Mouse (Mus musculus): ENCODE measurements around the gene Khsrp. TPM values are rescaled to one million over a fixed set of nuclear protein-coding genes. Genes with fewer than 3 reads are reported as not detected.
"Not testable (repeated sequence)": the region's sequence is repeated elsewhere in the genome, so short reads cannot be mapped to it uniquely, and the experiment has no call there.

Gene Khsrp
- polyA plus RNA-seq, 1 experiment from 2014 or later = 30.5 TPM

- Histone ChIP-seq H3K4me1 (peaks cover 32% of the 10 kb centered on the region), H3K4me2 (peak within 1 kb of the TSS; percentile 57), H3K27ac (peak within 1 kb of the TSS; percentile 95), H3K27me3 (replicated peaks) (peaks cover 33% of the 10 kb centered on the region), H3K36me3 (replicated peaks) (peaks cover 3% of the 10 kb centered on the region; the same call in 1 of the 2 replicates), H3K9me3 (no peaks in the 10 kb centered on the region), H3K9ac (peak within 1 kb of the TSS; percentile 74), H3K4me3 (peak within 1 kb of the TSS; percentile 87)
- peak; percentile 85 for ATAC-seq (replicated peaks)
- 0% methylated on average over 38 of the region's 45 CpGs for WGBS
Measured at GRCm38 (mm10) chr17:57059486-57059977, 28.2 kb upstream of the Khsrp start, which contains the start of gene Slc25a23. TSS of gene Slc25a23 (minus strand) at chr17:57059863.

- under 1% methylated on average over 7 of the region's 22 CpGs for WGBS
- peak within 1 kb of the TSS; percentile 74 for H3K9ac ChIP-seq
- peaks cover 32% of the 10 kb centered on the region for H3K4me1 ChIP-seq
- H3K36me3 ChIP-seq (replicated peaks) = peaks cover 3% of the 10 kb centered on the region; the same call in 1 of the 2 replicates
- peak within 1 kb of the TSS; percentile 87 for H3K4me3 ChIP-seq
- ATAC-seq (replicated peaks) = peak; percentile 13
- H3K4me2 ChIP-seq = peak within 1 kb of the TSS; percentile 57
- peak within 1 kb of the TSS; percentile 95 for H3K27ac ChIP-seq
- peaks cover 28% of the 10 kb centered on the region for H3K27me3 ChIP-seq (replicated peaks)
- no peaks in the 10 kb centered on the region for H3K9me3 ChIP-seq
Measured at GRCm38 (mm10) chr17:57058891-57059485, 27.7 kb upstream of the Khsrp start, which contains the start of gene Crb3. TSS of gene Crb3 (plus strand) at chr17:57059105.

DNA sequence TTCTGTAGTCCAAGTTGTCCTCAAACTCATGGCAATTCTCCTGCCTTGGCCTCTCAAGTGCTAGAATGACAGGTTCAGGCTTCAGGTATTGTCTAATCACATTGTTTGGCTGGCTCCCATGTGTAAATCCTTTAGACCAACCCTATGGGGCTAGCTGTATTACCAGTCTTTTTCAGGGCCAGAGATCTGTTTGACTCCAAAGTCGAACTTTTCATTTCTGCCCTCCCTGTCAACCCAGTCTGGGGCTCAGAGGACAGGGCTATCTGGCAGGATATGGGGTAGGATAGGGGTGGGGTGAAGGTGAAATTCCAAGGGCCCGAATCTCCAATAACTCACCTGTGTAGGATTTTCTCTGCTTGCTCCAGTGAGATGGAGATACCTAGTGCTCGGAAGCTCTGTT is 24.9 kb upstream of the Khsrp start:
- no peak for ATAC-seq (replicated peaks)
- Histone ChIP-seq H3K9ac (no peak overlapping the region), H3K27ac (no peak overlapping the region), H3K4me2 (no peak overlapping the region), H3K9me3 (no peaks in the 10 kb centered on the region), H3K4me3 (no peak overlapping the region), H3K27me3 (replicated peaks) (peaks cover 3% of the 10 kb centered on the region), H3K36me3 (replicated peaks) (peaks cover 20% of the 10 kb centered on the region), H3K4me1 (peaks cover 21% of the 10 kb centered on the region)
- WGBS = 89% methylated on average over 3 of the region's 3 CpGs

DNA sequence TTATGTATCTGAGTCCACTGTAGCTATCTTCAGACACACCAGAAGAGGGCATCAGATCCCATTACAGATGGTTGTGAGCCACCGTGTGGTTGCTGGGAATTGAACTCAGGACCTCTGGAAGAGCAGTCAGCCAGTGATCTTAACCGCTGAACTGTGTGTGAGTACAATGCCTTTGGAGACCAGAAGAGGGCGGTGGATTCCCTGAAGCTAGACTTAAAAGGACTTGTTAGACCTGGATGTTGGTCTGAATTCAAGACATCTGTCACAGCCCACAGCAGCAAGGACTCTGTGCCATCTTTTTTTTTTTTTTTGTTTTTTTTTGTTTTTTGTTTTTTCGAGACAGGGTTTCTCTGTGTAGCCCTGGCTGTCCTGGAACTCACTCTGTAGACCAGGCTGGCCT is 20.4 kb upstream of the Khsrp start:
- not testable (repeated sequence) for H3K9ac ChIP-seq; ATAC-seq (replicated peaks); H3K4me1 ChIP-seq; H3K4me3 ChIP-seq; H3K9me3 ChIP-seq; H3K27ac ChIP-seq; H3K27me3 ChIP-seq (replicated peaks); H3K4me2 ChIP-seq
- WGBS = 84% methylated on average over 4 of the region's 4 CpGs
- peaks cover 20% of the 10 kb centered on the region for H3K36me3 ChIP-seq (replicated peaks)

DNA sequence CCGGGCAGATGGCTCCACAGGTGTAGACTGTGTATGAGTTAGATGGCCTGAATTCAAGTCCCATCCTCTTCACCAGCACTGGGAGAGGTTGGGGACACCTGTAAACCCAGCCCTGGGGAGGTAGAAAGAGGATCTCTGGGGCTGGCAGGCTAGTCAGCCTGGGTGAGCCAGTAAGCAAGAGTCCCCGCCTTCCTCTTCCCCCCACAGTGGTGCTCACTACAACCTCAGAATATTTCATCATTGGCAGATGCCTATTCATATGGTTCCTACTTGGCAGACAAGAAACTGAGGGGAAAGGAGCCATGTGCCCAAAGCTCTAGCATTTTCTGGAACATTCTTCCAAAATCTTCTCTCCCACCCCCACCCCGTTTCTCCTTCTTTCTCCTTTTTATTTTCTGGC is 17.5 kb upstream of the Khsrp start:
- H3K27me3 ChIP-seq (replicated peaks) = no peaks in the 10 kb centered on the region

DNA sequence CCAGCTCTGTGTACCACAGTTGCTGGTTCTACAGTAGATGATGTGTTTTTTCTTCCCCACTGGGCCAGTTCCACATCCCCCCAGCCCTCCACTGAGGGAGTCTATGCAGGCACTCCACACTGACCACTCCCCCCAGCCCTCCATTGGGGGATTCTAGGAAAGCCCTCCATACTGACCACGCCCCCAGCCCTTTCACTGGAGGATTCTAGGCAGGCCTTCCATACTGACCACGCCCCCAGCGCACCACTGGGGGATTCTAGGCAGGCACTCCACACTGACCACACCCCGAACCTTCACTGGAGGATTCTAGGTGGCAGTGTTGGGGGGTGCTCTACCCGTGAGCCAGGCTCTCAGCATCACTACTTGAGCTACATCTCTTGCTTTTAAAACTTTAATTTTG is 16.1 kb upstream of the Khsrp start:
- Histone ChIP-seq H3K4me2 (no peak overlapping the region), H3K36me3 (replicated peaks) (peaks cover 10% of the 10 kb centered on the region), H3K4me1 (no peaks in the 10 kb centered on the region), H3K27ac (no peak overlapping the region), H3K27me3 (replicated peaks) (no peaks in the 10 kb centered on the region), H3K9ac (no peak overlapping the region), H3K4me3 (no peak overlapping the region), H3K9me3 (no peaks in the 10 kb centered on the region)
- 52% methylated on average over 5 of the region's 5 CpGs for WGBS
- ATAC-seq (replicated peaks) = no peak

More for the DNA sequence above, 17.5 kb upstream of the Khsrp start:
- Histone ChIP-seq H3K9me3 (no peaks in the 10 kb centered on the region), H3K4me2 (no peak overlapping the region), H3K36me3 (replicated peaks) (peaks cover 24% of the 10 kb centered on the region), H3K4me1 (no peaks in the 10 kb centered on the region), H3K27ac (no peak overlapping the region), H3K9ac (no peak overlapping the region), H3K4me3 (no peak overlapping the region)
- no peak for ATAC-seq (replicated peaks)
- 96% methylated on average over 3 of the region's 3 CpGs for WGBS

- no peaks in the 10 kb centered on the region for H3K27me3 ChIP-seq (replicated peaks)
- H3K4me1 ChIP-seq = no peaks in the 10 kb centered on the region
- no peak within 1 kb of the TSS for H3K9ac ChIP-seq
- WGBS = 69% methylated on average over 8 of the region's 8 CpGs
- H3K36me3 ChIP-seq (replicated peaks) = 0 out of 2 replicates have a peak, but pooled peaks cover 8% of the 10 kb centered on the region
- no peaks in the 10 kb centered on the region for H3K9me3 ChIP-seq
- no peak within 1 kb of the TSS for H3K4me2 ChIP-seq
- no peak within 1 kb of the TSS for H3K4me3 ChIP-seq
- no peak for ATAC-seq (replicated peaks)
- H3K27ac ChIP-seq = no peak within 1 kb of the TSS
Measured at GRCm38 (mm10) chr17:57041554-57041953, 10.2 kb upstream of the Khsrp start, which contains the start of gene Slc25a41. TSS of gene Slc25a41 (minus strand) at chr17:57041654.

GRCm38 (mm10) chr17:57038978-57039377 is 7.7 kb upstream of the Khsrp start:
- no peaks in the 10 kb centered on the region for H3K27me3 ChIP-seq (replicated peaks)
- WGBS = 44% methylated on average over 8 of the region's 8 CpGs
- H3K4me1 ChIP-seq = no peaks in the 10 kb centered on the region
- H3K27ac ChIP-seq = no peak overlapping the region
- H3K9me3 ChIP-seq = no peaks in the 10 kb centered on the region
- no peak overlapping the region for H3K4me3 ChIP-seq
- no peak overlapping the region for H3K9ac ChIP-seq
- no peak for ATAC-seq (replicated peaks)
- H3K4me2 ChIP-seq = no peak overlapping the region
- H3K36me3 ChIP-seq (replicated peaks) = no peaks in the 10 kb centered on the region

GRCm38 (mm10) chr17:57032854-57033253 is 1.5 kb upstream of the Khsrp start:
- Histone ChIP-seq H3K27ac (no peak overlapping the region), H3K4me3 (peak overlapping the region; percentile 36; the same call in 1 of the 2 replicates), H3K4me2 (no peak overlapping the region), H3K27me3 (replicated peaks) (no peaks in the 10 kb centered on the region), H3K9me3 (no peaks in the 10 kb centered on the region), H3K9ac (no peak overlapping the region), H3K36me3 (replicated peaks) (0 out of 2 replicates have a peak, but pooled peaks cover 4% of the 10 kb centered on the region), H3K4me1 (peaks cover 17% of the 10 kb centered on the region)
- 85% methylated on average over 4 of the region's 4 CpGs for WGBS
- no peak for ATAC-seq (replicated peaks)

GRCm38 (mm10) chr17:57031661-57032420 is 519 bp upstream of the Khsrp start:
- Histone ChIP-seq H3K27me3 (replicated peaks) (no peaks in the 10 kb centered on the region), H3K9me3 (no peaks in the 10 kb centered on the region), H3K4me1 (peaks cover 17% of the 10 kb centered on the region), H3K4me3 (peak overlapping the region; percentile 36), H3K9ac (peak overlapping the region; percentile 4), H3K27ac (peak overlapping the region; percentile 82), H3K4me2 (peak overlapping the region; percentile 49), H3K36me3 (replicated peaks) (peaks cover 14% of the 10 kb centered on the region; the same call in 1 of the 2 replicates)
- peak; percentile 96 for ATAC-seq (replicated peaks)
- under 1% methylated on average over 38 of the region's 38 CpGs for WGBS

DNA sequence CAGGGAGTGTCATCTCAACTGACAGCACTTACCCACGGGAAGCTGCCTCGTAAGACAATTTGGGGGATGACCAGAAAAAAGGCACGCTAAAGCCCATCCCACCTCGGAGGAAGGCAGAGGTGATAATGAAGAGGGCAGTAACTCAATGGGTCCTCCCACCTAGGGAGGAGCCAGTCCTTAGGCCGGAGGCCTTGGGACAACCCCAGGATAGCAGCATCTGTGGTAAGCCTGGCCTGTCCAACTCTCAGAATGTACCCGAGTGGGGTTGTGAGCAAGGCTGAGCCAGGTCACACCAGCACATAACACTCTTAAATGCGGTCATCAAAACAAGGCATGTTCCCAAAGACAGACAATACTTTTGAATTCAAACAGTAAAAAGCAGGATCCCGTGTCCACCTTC is 1.6 kb downstream of the Khsrp start:
- Histone ChIP-seq H3K36me3 (replicated peaks) (peaks cover 32% of the 10 kb centered on the region; the same call in 1 of the 2 replicates), H3K9ac (peak overlapping the region; percentile 98), H3K9me3 (no peaks in the 10 kb centered on the region), H3K27ac (no peak overlapping the region), H3K4me1 (peaks cover 17% of the 10 kb centered on the region), H3K4me3 (peak overlapping the region; percentile 88), H3K27me3 (replicated peaks) (no peaks in the 10 kb centered on the region), H3K4me2 (peak overlapping the region; percentile 69)
- 46% methylated on average over 8 of the region's 8 CpGs for WGBS
- no peak for ATAC-seq (replicated peaks)

- Histone ChIP-seq H3K4me3 (no peak overlapping the region), H3K4me1 (peaks cover 17% of the 10 kb centered on the region), H3K36me3 (replicated peaks) (peaks cover 55% of the 10 kb centered on the region), H3K9me3 (no peaks in the 10 kb centered on the region), H3K27ac (no peak overlapping the region), H3K27me3 (replicated peaks) (no peaks in the 10 kb centered on the region), H3K9ac (no peak overlapping the region), H3K4me2 (no peak overlapping the region)
- 90% methylated on average over 4 of the region's 4 CpGs for WGBS
- no peak for ATAC-seq (replicated peaks)
Measured at GRCm38 (mm10) chr17:57027471-57027870, 3.9 kb downstream of the Khsrp start.
